Mouse (Mus musculus) cerebellum, adult 2 months (tissue): ENCODE measurements at regions not wholly inside any gene's neighbourhood (a gene's known extent, or its start where the extent isn't known, plus 50 kb on each side); places are given as distances from the start of the nearest gene placed in this dataset.

Experiments used
- DNase-seq, 2 experiments: peaks; one replicate each; pipeline ENCODE4 v3.0.0; 2021
- H3K27ac ChIP-seq: fragments of 200-500 bp; 2 replicates; pipeline ENCODE4 v1.5.1; 2012; ENCODE audit warnings: low read length, control low read depth, inconsistent platforms; ENCODE audit not compliant: insufficient read depth
- H3K27me3 ChIP-seq: fragments of 200-500 bp; 2 replicates; pipeline ENCODE4 v1.6.1; 2012; ENCODE audit warnings: inconsistent platforms, mild to moderate bottlenecking, low read length, moderate library complexity; ENCODE audit not compliant: control insufficient read depth, insufficient read depth
- H3K4me1 ChIP-seq: fragments of 200-500 bp; 2 replicates; pipeline ENCODE4 v1.6.1; 2011; ENCODE audit warnings: low read length; ENCODE audit not compliant: control insufficient read depth, insufficient read depth
- H3K4me3 ChIP-seq: fragments of 200-500 bp; replicated peaks from 2 replicates; pipeline ENCODE3; 2011; ENCODE audit warnings: mild to moderate bottlenecking, low read depth, low read length, control low read depth; ENCODE audit not compliant: insufficient read depth
- CTCF ChIP-seq: fragments of 200-500 bp; IDR thresholded peaks from 2 replicates; pipeline ENCODE4 v1.5.1; 2011; ENCODE audit warnings: low read depth, mild to moderate bottlenecking, control low read depth, low read length, moderate library complexity, borderline replicate concordance; ENCODE audit not compliant: insufficient read depth
- POLR2A ChIP-seq: fragments of 200-500 bp; IDR thresholded peaks from 2 replicates; pipeline ENCODE4 v1.6.1; 2011; ENCODE audit warnings: low read length, control low read depth, borderline replicate concordance; ENCODE audit not compliant: insufficient read depth
- WGBS: fragments of 180-500 bp; shearing (Covaris S2); methylation state at CpG from one replicate; pipeline ENCODE4 v1.1.7; 2018; 5-methylcytosine and 5-hydroxymethylcytosine counted together

DNA sequence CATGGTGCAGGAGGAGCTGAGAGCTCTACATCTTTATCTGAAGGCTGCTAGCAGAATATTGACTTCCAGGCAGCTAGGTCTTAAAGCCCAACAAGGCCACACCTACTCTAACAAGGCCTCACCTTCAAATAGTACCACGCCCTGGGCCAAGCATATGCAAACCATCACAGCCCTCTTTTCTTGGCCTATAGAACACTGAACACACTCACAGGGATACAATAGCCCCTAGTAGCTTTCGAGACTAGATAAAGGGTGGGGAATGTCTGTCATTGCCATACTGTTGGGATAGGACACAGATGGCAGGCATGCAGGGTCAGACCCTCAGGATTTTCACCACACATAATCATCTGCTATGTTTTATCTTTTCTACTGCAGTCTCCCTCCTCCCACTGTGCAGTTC is 52.6 kb upstream of the Iqsec3 start:
- H3K4me1 ChIP-seq: peaks cover 7% of the 10 kb centered on the region; the same call in 1 of the 2 replicates
- H3K27ac ChIP-seq: no peak overlapping the region
- 97% methylated on average over 2 of the region's 2 CpGs for WGBS
- no peak overlapping the region for H3K4me3 ChIP-seq
- no peak for DNase-seq
- TF ChIP-seq CTCF (no peak), POLR2A (no peak)
- H3K27me3 ChIP-seq: no peaks in the 10 kb centered on the region

DNA sequence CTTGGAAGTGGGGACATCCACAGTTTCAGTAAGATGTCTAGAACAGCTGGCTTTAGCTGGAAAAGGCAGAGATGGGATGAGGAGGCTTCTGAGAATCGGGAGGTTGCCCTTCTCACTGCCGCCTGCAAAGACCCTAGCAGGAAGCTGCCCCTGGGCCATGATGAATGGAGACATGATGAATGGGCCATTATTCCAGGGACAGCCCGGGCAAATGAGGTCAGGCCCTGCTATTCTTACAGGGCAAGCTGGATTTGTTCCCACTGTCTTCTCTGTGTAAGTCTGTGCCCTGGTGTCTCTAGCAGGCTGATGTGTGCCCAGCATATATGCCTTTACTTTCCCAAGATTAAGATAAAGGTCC is 51.1 kb upstream of the Iqsec3 start:
- H3K4me3 ChIP-seq: no peak overlapping the region
- TF ChIP-seq POLR2A: no peak
- TF ChIP-seq CTCF: no peak
- H3K4me1 ChIP-seq: peaks cover 7% of the 10 kb centered on the region; the same call in 1 of the 2 replicates
- no peak overlapping the region for H3K27ac ChIP-seq
- DNase-seq: no peak
- 8% methylated on average over 3 of the region's 3 CpGs for WGBS
- no peaks in the 10 kb centered on the region for H3K27me3 ChIP-seq

DNA sequence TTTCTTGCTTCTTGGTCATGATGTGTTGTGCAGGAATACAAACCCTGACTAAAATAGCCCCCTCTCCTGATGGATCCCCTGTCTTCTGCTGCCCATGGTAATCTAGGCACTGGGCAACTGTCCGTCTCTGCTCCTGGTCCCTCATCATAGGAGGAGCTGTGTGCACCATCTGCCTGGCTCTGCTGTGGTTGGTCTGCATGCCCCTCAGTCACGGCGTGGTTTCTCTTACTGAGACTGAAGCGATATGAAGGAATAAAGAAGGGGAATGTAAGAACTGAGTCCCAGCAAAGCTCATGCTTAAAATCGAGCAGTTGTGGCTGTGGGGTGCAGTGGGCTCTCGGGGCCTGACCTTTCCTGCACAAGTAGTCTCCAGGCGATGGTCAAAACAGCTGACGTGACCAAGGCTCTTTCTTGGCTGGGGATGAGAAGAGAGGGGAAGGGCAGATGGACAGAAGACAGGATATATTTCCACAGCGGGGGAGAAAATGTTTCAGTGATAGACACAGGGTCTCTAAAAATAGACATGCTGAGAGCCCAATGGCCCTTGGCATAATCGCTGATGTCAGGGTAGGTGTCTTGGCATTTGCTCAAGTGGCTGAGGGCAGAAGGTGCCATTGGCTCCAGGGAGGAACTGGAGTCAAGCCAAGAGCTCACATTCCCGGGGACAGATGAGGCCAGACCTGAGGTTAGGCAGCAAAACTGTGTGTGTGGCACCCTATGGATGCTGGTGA is 50.6 kb upstream of the Iqsec3 start:
- Histone ChIP-seq H3K4me1 (peaks cover 7% of the 10 kb centered on the region; the same call in 1 of the 2 replicates), H3K27ac (no peak overlapping the region), H3K27me3 (no peaks in the 10 kb centered on the region), H3K4me3 (no peak overlapping the region)
- WGBS: 13% methylated on average over 11 of the region's 11 CpGs
- TF ChIP-seq POLR2A: no peak
- TF ChIP-seq CTCF: no peak
- peak; percentile 12 to 20 for DNase-seq
